Mouse (Mus musculus) Patski (cell line): ENCODE data around the gene Frrs1. TPM values are rescaled to one million over a fixed set of nuclear protein-coding genes. Genes with fewer than 3 reads are reported as not detected.

Experiments used
- ATAC-seq: fragments of 100-300 bp; one replicate; pipeline ENCODE4 v1.8.0; 2021
- CTCF ChIA-PET: fragments of 350-600 bp; sonication (Branson Sonifier 250); formaldehyde crosslinking; loops from one replicate; lab custom pipeline; 2022; ENCODE audit warnings: inconsistent platforms; lab: Charles Lee
- POLR2A ChIA-PET: fragments of 350-600 bp; sonication (Branson Sonifier 250); formaldehyde crosslinking; loops from one replicate; lab custom pipeline; 2022; ENCODE audit warnings: antibody characterized with exemption, inconsistent platforms; lab: Charles Lee
- DNase-seq: peaks from one replicate; pipeline ENCODE4 v3.0.0-alpha.2; 2011; ENCODE audit warnings: low read depth, low spot score
- H3K27me3 ChIP-seq: fragments of 371-371 bp; one replicate; pipeline ENCODE4 v1.5.1; 2021
- CTCF ChIP-seq: fragments of 100-300 bp; IDR thresholded peaks from one replicate; pipeline ENCODE4 v1.5.1; 2021
- in situ Hi-C: fragments of 300-500 bp; cut with MboI; formaldehyde crosslinking; loops from 3 replicates; pipeline ENCODE4 v1.11.1; 2018; ENCODE audit warnings: low pct_unique_long_range_greater_than_20kb, mixed read lengths
- polyA plus RNA-seq: library from polyadenylated mRNA; unstranded; gene quantifications from one replicate; pipeline ENCODE4 v1.2.3, GENCODE M21; 2021

Gene Frrs1
- polyA plus RNA-seq, 1 experiment from 2014 or later = 40.5 TPM

GRCm38 (mm10) chr3:116904158-116904557 is 44.9 kb downstream of the Frrs1 start:
- in situ Hi-C loops = loop anchor here (5.0 kb wide), 1 partner anchor 533 kb away; no protein-coding TSS in a partner anchor
- POLR2A ChIA-PET = no interaction called here
- TF ChIP-seq CTCF = peak; percentile 93
- DNase-seq (peak; percentile 35), ATAC-seq (peak; percentile 48)
- H3K27me3 ChIP-seq = no peaks in the 10 kb centered on the region
- CTCF ChIA-PET = interaction anchor here (0.8 to 1.7 kb wide), 8 partner anchors 8 to 539 kb away, joined by 3 to 5 read pairs (median 4); no protein-coding TSS in a partner anchor

DNA sequence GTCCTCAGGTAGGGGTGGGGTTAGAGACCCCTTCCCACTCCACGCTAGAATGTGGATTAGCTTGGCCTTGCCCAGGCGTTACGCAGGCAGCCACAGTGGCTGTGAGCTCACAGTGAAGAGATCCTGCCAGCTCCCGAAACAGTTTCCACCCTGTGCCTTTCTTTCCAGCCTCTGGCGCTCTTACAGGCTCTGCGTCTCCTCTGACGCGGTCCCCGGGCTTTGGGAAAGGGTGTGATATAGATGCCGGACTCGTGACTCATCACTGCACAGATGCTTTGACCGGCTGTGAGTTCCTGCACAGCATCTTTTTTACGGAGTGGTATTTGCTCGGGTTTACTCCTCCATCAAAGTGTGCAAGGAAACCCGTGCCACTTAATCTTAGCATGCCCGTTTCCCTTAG is 46.6 kb downstream of the Frrs1 start:
- DNase-seq (no peak), ATAC-seq (no peak)
- in situ Hi-C loops = loop anchor here (5.0 kb wide), 1 partner anchor 156 kb away; no protein-coding TSS in a partner anchor
- CTCF ChIA-PET = interaction anchor here (1.5 kb wide), 1 partner anchor 49 kb away, joined by 3 read pairs; no protein-coding TSS in a partner anchor
- H3K27me3 ChIP-seq = no peaks in the 10 kb centered on the region
- POLR2A ChIA-PET = no interaction called here
- TF ChIP-seq CTCF = no peak

DNA sequence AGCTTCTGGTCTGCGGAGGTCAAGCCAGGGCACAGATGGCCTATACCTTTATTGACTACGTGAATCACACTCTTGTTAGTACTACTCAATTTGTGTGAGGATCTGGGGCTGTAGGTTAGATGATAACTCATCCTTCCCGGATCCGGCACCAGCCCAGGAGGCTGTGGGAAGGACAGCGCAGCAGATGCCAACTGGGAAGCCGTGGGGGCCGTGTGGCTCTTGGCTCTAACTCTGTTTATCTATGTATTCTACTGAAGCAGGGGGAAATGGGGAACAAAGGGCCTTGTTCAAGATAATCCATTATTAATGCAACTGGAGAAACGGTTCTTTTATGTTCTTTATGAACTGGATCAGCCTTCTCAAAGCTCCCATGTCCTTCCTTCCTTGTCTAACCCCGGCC is 47.3 kb downstream of the Frrs1 start:
- ChIA-PET POLR2A (no interaction called here), CTCF (interaction anchor here (1.5 kb wide), 1 partner anchor 49 kb away, joined by 3 read pairs; no protein-coding TSS in a partner anchor)
- no peak for TF ChIP-seq CTCF
- in situ Hi-C loops = loop anchor here (5.0 kb wide), 1 partner anchor 156 kb away; no protein-coding TSS in a partner anchor
- no peak for DNase-seq
- no peak for ATAC-seq
- H3K27me3 ChIP-seq = no peaks in the 10 kb centered on the region

- no peak for DNase-seq
- H3K27me3 ChIP-seq = no peaks in the 10 kb centered on the region
- POLR2A ChIA-PET = no interaction called here
- CTCF ChIA-PET = interaction anchor here (1.4 to 1.5 kb wide), 2 partner anchors 10 to 23 kb away, joined by 4 to 5 read pairs; no protein-coding TSS in a partner anchor
- no peak for ATAC-seq
- in situ Hi-C loops = no loop called here
- no peak for TF ChIP-seq CTCF
Observed at GRCm38 (mm10) chr3:116914374-116914773, 55.1 kb downstream of the Frrs1 start.

- in situ Hi-C loops = no loop called here
- POLR2A ChIA-PET = no interaction called here
- no peaks in the 10 kb centered on the region for H3K27me3 ChIP-seq
- ATAC-seq (no peak), DNase-seq (no peak)
- TF ChIP-seq CTCF = no peak
- CTCF ChIA-PET = no interaction called here
Observed at GRCm38 (mm10) chr3:116914931-116915330, 55.7 kb downstream of the Frrs1 start.

- CTCF ChIA-PET = interaction anchor here (1.4 kb wide), 1 partner anchor 8 kb away, joined by 3 read pairs; no protein-coding TSS in a partner anchor
- TF ChIP-seq CTCF = no peak
- H3K27me3 ChIP-seq = no peaks in the 10 kb centered on the region
- POLR2A ChIA-PET = no interaction called here
- no peak for ATAC-seq
- in situ Hi-C loops = no loop called here
- DNase-seq = no peak
Observed at GRCm38 (mm10) chr3:116917016-116917415, 57.8 kb downstream of the Frrs1 start.

- ATAC-seq (no peak), DNase-seq (no peak)
- in situ Hi-C loops = no loop called here
- no peaks in the 10 kb centered on the region for H3K27me3 ChIP-seq
- ChIA-PET POLR2A (interaction anchor here (0.6 kb wide), 1 partner anchor 29 kb away, joined by 3 read pairs; no protein-coding TSS in a partner anchor), CTCF (interaction anchor here (1.2 to 2.8 kb wide), 2 partner anchors 10 to 23 kb away, joined by 4 to 11 read pairs; no protein-coding TSS in a partner anchor)
- no peak for TF ChIP-seq CTCF
Observed at GRCm38 (mm10) chr3:116921535-116921934, 62.3 kb downstream of the Frrs1 start.

GRCm38 (mm10) chr3:116923042-116923441 is 63.8 kb downstream of the Frrs1 start:
- ChIA-PET CTCF (interaction anchor here (1.3 to 2.8 kb wide), 3 partner anchors 11 to 14 kb away, joined by 3 to 11 read pairs (median 5); no protein-coding TSS in a partner anchor), POLR2A (no interaction called here)
- in situ Hi-C loops = no loop called here
- TF ChIP-seq CTCF = no peak
- H3K27me3 ChIP-seq = no peaks in the 10 kb centered on the region
- no peak for DNase-seq
- no peak for ATAC-seq

- POLR2A ChIA-PET = no interaction called here
- no peaks in the 10 kb centered on the region for H3K27me3 ChIP-seq
- CTCF ChIA-PET = interaction anchor here (1.2 to 1.3 kb wide), 3 partner anchors 9 to 48 kb away, joined by 3 to 5 read pairs (median 4); no protein-coding TSS in a partner anchor
- in situ Hi-C loops = no loop called here
- TF ChIP-seq CTCF = no peak
- no peak for DNase-seq
- no peak for ATAC-seq
Observed at GRCm38 (mm10) chr3:116928994-116929393, 69.7 kb downstream of the Frrs1 start.

DNA sequence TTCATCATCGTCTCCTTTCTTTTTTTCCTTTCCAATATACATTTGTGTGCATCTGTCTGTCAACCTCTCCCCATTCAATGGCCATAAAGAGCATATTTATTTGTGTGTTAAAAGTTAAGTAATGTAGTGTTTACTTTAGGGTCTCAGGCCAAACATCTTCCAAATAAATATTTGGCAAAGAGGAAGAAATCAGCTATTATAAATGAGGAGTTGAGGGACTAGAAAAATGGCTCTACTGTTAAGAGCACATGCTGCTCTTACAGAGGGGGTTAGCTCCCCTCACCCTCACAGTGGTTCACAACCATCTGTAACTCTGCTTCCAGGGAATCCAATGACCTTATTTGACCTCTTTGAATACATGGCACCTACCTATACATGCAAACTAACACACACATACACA is 73.9 kb downstream of the Frrs1 start:
- no peaks in the 10 kb centered on the region for H3K27me3 ChIP-seq
- no peak for TF ChIP-seq CTCF
- in situ Hi-C loops = no loop called here
- ChIA-PET POLR2A (no interaction called here), CTCF (interaction anchor here (1.0 to 1.7 kb wide), 3 partner anchors 11 to 22 kb away, joined by 3 to 5 read pairs (median 3); no protein-coding TSS in a partner anchor)
- ATAC-seq = no peak
- DNase-seq = no peak
